Mouse (Mus musculus) heart, embryonic 15.5 days (tissue): ENCODE measurements around the gene Rpl19. TPM values are rescaled to one million over a fixed set of nuclear protein-coding genes. Genes with fewer than 3 reads are reported as not detected.
A peak's percentile ranks its signal among the peaks of the same experiment; 100 is the strongest.

Source experiments
- ATAC-seq: fragments of 200-750 bp; cut with Nextera tagmentation; replicated peaks from 2 replicates; pipeline ENCODE4 v1.8.0; 2017; ENCODE audit warnings: low read depth, moderate TSS enrichment; ENCODE audit not compliant: insufficient number of reproducible peaks, insufficient read depth, low FRiP score
- H3K27ac ChIP-seq: fragments of 300-500 bp; sonication (generic); 2 replicates; pipeline ENCODE4 v1.5.1; 2015; ENCODE audit warnings: mild to moderate bottlenecking, inconsistent platforms
- H3K27me3 ChIP-seq: fragments of 300-500 bp; sonication (generic); 2 replicates; pipeline ENCODE4 v1.6.1; 2015; ENCODE audit warnings: inconsistent platforms
- H3K36me3 ChIP-seq: fragments of 300-500 bp; sonication (generic); 2 replicates; pipeline ENCODE4 v1.6.1; 2015; ENCODE audit warnings: mild to moderate bottlenecking, inconsistent platforms
- H3K4me1 ChIP-seq: fragments of 300-500 bp; sonication (generic); replicated peaks from 2 replicates; pipeline ENCODE4 v1.6.1; 2015; ENCODE audit warnings: inconsistent platforms
- H3K4me2 ChIP-seq: fragments of 300-500 bp; sonication (generic); 2 replicates; pipeline ENCODE4 v1.6.1; 2015; ENCODE audit warnings: inconsistent platforms, mild to moderate bottlenecking, moderate library complexity
- H3K4me3 ChIP-seq: fragments of 300-500 bp; sonication (generic); 2 replicates; pipeline ENCODE4 v1.5.1; 2015; ENCODE audit warnings: mild to moderate bottlenecking, inconsistent platforms
- H3K9ac ChIP-seq: fragments of 300-500 bp; sonication (generic); 2 replicates; pipeline ENCODE4 v1.6.1; 2015; ENCODE audit warnings: mild to moderate bottlenecking, inconsistent platforms
- H3K9me3 ChIP-seq: fragments of 300-500 bp; sonication (generic); replicated peaks from 2 replicates; pipeline ENCODE4 v1.6.1; 2016; ENCODE audit warnings: inconsistent platforms
- WGBS: fragments of 180-500 bp; shearing (Covaris S2); methylation state at CpG from one replicate; pipeline ENCODE4 v1.1.7; 2015; ENCODE audit warnings: mixed read lengths; 5-methylcytosine and 5-hydroxymethylcytosine counted together
- polyA plus RNA-seq: library from polyadenylated mRNA; unstranded; fragments of >200 nt; fragmentation: Nextera tagmentation; extraction: Ambion mirVana; gene quantifications from 2 replicates; pipeline ENCODE4 v1.2.1, GENCODE M21; 2015

Rpl19 gene
- polyA plus RNA-seq, 1 experiment from 2014 or later = 601 TPM

- Histone ChIP-seq H3K36me3 (peaks cover 34% of the 10 kb centered on the region), H3K4me3 (peak overlapping the region; percentile 86), H3K4me1 (peaks cover 28% of the 10 kb centered on the region), H3K9me3 (no peaks in the 10 kb centered on the region), H3K27ac (peak overlapping the region; percentile 92), H3K4me2 (peak overlapping the region; percentile 77), H3K27me3 (no peaks in the 10 kb centered on the region), H3K9ac (peak overlapping the region; percentile 75)
- ATAC-seq = no peak
- WGBS = 7% methylated on average over 15 of the region's 15 CpGs
These were observed 301 bp upstream of the Rpl19 start for GRCm38 (mm10) chr11:98026248-98026569.

- Histone ChIP-seq H3K4me3 (peak overlapping the region; percentile 86), H3K9ac (peak overlapping the region; percentile 99), H3K27me3 (no peaks in the 10 kb centered on the region), H3K36me3 (peaks cover 35% of the 10 kb centered on the region), H3K9me3 (no peaks in the 10 kb centered on the region), H3K27ac (peak overlapping the region; percentile 92), H3K4me2 (peak overlapping the region; percentile 77), H3K4me1 (peaks cover 23% of the 10 kb centered on the region)
- WGBS = under 1% methylated on average over 18 of the region's 18 CpGs
- no peak for ATAC-seq
These were observed 783 bp downstream of the Rpl19 start for GRCm38 (mm10) chr11:98027297-98027688.

- peak overlapping the region; percentile 99 for H3K9ac ChIP-seq
- H3K4me3 ChIP-seq = peak overlapping the region; percentile 86
- H3K4me1 ChIP-seq = peaks cover 23% of the 10 kb centered on the region
- H3K27me3 ChIP-seq = no peaks in the 10 kb centered on the region
- 12% methylated on average over 7 of the region's 7 CpGs for WGBS
- H3K27ac ChIP-seq = peak overlapping the region; percentile 92; the same call in 1 of the 2 replicates
- H3K9me3 ChIP-seq = no peaks in the 10 kb centered on the region
- peaks cover 35% of the 10 kb centered on the region for H3K36me3 ChIP-seq
- peak overlapping the region; percentile 77 for H3K4me2 ChIP-seq
- no peak for ATAC-seq
These were observed 1.3 kb downstream of the Rpl19 start for GRCm38 (mm10) chr11:98027785-98028184.

DNA sequence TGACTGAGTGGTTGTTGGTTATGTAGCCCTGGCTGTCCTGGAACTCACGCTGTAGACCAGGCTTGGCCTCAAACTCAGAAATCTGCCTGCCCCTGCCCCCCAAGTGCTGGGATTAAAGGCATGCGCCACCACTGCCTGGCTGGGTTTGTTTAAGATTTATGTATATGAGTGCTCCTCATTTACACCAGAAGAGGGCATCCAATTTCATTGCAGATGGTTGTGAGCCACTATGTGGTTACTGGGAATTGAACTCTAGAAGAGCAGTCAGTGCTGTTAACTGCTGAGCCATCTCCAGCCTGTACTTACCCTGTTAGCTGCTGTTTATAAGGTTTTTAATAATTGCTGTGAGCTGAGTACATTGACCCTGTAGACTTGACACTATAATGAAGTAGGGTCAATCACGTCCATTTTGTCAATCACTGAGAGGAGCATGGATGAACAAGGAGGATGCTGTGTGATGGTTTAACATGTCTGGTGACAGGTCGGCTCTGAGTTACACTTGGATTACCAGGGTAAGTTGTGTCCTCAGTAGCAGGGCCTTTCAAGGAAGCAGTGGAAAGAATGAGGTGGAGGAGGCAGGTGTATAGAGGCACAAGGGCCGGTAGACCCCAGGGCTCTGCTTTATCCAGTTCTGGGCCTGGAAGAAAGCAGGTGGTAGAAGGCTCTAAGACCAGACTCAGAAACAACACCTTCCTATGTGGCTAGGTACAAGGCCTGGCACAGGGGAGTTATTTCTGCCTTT is 4.4 kb downstream of the Rpl19 start:
- H3K4me3 ChIP-seq = no peak overlapping the region
- H3K4me2 ChIP-seq = no peak overlapping the region
- H3K9ac ChIP-seq = no peak overlapping the region
- H3K9me3 ChIP-seq = no peaks in the 10 kb centered on the region
- peaks cover 3% of the 10 kb centered on the region; the same call in 1 of the 2 replicates for H3K27me3 ChIP-seq
- peak overlapping the region; percentile 28; the same call in 1 of the 2 replicates for H3K27ac ChIP-seq
- peaks cover 35% of the 10 kb centered on the region for H3K36me3 ChIP-seq
- no peak for ATAC-seq
- peaks cover 17% of the 10 kb centered on the region for H3K4me1 ChIP-seq
- WGBS = 61% methylated on average over 5 of the region's 5 CpGs

DNA sequence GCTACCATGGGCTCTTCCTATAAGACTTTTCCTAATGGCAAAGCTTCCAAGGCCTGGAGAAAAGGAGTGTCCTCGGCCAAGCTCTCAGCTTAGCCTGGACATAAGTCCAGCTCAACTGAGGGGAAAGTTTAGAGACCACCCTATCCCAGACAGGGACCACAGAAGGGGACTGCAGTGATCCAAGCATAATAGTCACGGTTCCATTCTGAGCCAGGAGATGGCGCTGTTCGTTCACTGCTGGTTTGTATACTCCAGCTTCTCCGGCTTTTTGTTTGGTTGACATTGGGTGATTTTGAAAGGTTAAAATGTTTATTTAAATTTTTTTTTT is 4.9 kb downstream of the Rpl19 start:
- H3K4me2 ChIP-seq = no peak overlapping the region
- peak overlapping the region; percentile 43; the same call in 1 of the 2 replicates for H3K27ac ChIP-seq
- H3K9me3 ChIP-seq = no peaks in the 10 kb centered on the region
- no peak for ATAC-seq
- H3K9ac ChIP-seq = no peak overlapping the region
- H3K36me3 ChIP-seq = peaks cover 35% of the 10 kb centered on the region
- peaks cover 3% of the 10 kb centered on the region; the same call in 1 of the 2 replicates for H3K27me3 ChIP-seq
- peaks cover 19% of the 10 kb centered on the region for H3K4me1 ChIP-seq
- WGBS = 1% methylated on average over 5 of the region's 5 CpGs
- no peak overlapping the region for H3K4me3 ChIP-seq

DNA sequence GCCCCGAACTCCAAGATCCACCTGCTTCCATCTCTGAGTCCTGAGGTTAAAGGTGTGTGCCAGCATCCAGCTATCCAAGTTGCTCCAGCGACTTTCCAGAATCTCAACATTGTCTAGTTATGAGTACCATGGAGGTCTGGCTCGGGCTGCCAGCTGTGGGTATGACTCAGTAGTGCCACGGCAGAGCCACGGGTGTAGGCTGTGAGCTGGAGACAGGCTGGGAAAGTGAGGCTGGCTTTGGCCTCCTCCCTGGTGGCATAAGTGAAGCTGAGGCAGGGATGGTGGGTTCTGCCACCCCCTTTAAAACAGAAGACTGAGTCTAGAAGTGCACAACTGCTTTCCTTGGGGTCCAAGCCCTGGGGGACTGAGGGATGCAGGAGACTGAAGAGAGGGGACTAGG is 7.6 kb downstream of the Rpl19 start:
- no peaks in the 10 kb centered on the region for H3K9me3 ChIP-seq
- no peak overlapping the region for H3K4me3 ChIP-seq
- no peak overlapping the region for H3K9ac ChIP-seq
- ATAC-seq = no peak
- 85% methylated on average over 5 of the region's 5 CpGs for WGBS
- H3K4me1 ChIP-seq = peaks cover 15% of the 10 kb centered on the region
- H3K4me2 ChIP-seq = no peak overlapping the region
- H3K36me3 ChIP-seq = peaks cover 22% of the 10 kb centered on the region
- H3K27me3 ChIP-seq = peaks cover 17% of the 10 kb centered on the region
- no peak overlapping the region for H3K27ac ChIP-seq

GRCm38 (mm10) chr11:98034840-98035239 is 8.3 kb downstream of the Rpl19 start:
- Histone ChIP-seq H3K4me2 (no peak overlapping the region), H3K9me3 (no peaks in the 10 kb centered on the region), H3K27me3 (peaks cover 17% of the 10 kb centered on the region), H3K27ac (no peak overlapping the region), H3K9ac (no peak overlapping the region), H3K4me1 (peaks cover 15% of the 10 kb centered on the region), H3K4me3 (no peak overlapping the region), H3K36me3 (peaks cover 15% of the 10 kb centered on the region)
- ATAC-seq = no peak
- WGBS = 65% methylated on average over 4 of the region's 4 CpGs

DNA sequence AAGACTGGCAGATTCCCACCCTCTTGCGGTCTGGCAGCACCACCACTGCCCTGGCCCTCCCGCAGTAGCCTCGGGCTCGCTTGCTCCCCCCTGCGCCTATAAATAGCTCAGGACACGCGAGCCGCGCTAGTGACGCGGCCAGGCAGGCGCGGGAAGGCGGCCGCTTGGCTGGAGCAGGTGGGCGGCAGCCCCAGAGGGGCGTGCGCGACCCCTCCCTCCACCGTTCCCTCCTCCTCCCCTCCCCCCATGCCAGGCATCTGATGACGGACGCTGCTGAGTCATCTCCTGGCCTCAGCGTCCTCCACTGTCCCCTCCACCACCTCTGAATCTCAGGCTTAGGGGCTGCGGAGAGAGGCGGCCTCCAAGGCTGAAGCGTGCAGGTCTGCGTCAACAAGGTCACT is 9.5 kb downstream of the Rpl19 start:
- no peaks in the 10 kb centered on the region for H3K9me3 ChIP-seq
- H3K9ac ChIP-seq = peak overlapping the region; percentile 20; the same call in 1 of the 2 replicates
- H3K27me3 ChIP-seq = peaks cover 17% of the 10 kb centered on the region
- WGBS = 0% methylated on average over 26 of the region's 27 CpGs
- H3K4me3 ChIP-seq = peak overlapping the region; percentile 39
- peak overlapping the region; percentile 70 for H3K4me2 ChIP-seq
- H3K4me1 ChIP-seq = peaks cover 15% of the 10 kb centered on the region
- peak overlapping the region; percentile 24; the same call in 1 of the 2 replicates for H3K27ac ChIP-seq
- peaks cover 3% of the 10 kb centered on the region; the same call in 1 of the 2 replicates for H3K36me3 ChIP-seq
- ATAC-seq = peak; percentile 71

DNA sequence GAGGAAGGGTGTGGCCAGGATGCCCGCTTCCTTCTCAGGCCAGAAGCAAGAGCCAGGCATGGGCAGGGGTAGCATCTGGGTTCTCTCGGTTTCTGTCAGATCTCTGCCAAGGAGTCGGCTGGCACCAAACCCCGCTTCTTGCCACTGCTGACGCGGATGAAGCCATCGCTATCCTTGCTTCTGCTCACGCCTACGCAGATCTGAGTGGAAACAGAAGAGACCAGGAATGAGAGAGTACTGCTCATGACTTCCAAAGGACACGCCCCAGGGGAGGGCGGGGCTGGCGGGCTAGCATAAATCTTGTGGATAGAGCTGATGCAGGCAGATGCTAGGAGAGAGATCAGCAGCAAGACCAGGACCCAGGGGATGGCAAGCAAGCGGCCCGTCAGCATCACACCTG is 11.4 kb downstream of the Rpl19 start:
- Histone ChIP-seq H3K27me3 (peaks cover 17% of the 10 kb centered on the region), H3K9ac (no peak overlapping the region), H3K36me3 (no peaks in the 10 kb centered on the region), H3K9me3 (no peaks in the 10 kb centered on the region), H3K4me3 (no peak overlapping the region), H3K4me1 (peaks cover 10% of the 10 kb centered on the region), H3K4me2 (no peak overlapping the region), H3K27ac (no peak overlapping the region)
- no peak for ATAC-seq
- 60% methylated on average over 14 of the region's 14 CpGs for WGBS

DNA sequence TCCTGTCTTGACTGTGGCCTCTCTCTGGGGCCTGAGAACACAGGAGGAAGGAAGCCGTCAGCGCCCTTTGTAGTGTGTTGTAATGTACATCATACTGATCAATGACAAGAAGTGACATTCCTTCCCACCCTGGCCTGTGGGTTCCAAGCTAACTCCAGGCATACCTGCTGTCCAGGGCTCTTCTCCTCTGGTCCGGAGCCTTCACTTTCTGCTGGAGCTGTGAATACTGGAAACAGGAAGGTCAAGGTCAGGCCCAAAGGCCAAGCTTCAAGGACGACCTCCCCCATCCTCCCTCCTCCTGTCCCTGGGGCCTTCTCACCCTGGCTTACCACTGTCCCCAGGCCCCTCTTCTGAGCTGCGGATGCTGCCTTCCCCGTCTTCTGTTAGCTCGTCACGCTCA is 14.5 kb downstream of the Rpl19 start:
- H3K4me3 ChIP-seq = no peak overlapping the region
- H3K4me2 ChIP-seq = no peak overlapping the region
- H3K4me1 ChIP-seq = peaks cover 7% of the 10 kb centered on the region
- WGBS = 76% methylated on average over 8 of the region's 8 CpGs
- no peaks in the 10 kb centered on the region for H3K9me3 ChIP-seq
- ATAC-seq = no peak
- peaks cover 14% of the 10 kb centered on the region for H3K27me3 ChIP-seq
- no peak overlapping the region for H3K9ac ChIP-seq
- no peak overlapping the region for H3K27ac ChIP-seq
- no peaks in the 10 kb centered on the region for H3K36me3 ChIP-seq

- Histone ChIP-seq H3K9me3 (no peaks in the 10 kb centered on the region), H3K9ac (no peak overlapping the region)
These were observed 16.2 kb downstream of the Rpl19 start for GRCm38 (mm10) chr11:98042741-98043140.

GRCm38 (mm10) chr11:98044074-98044473 is 17.6 kb downstream of the Rpl19 start:
- ATAC-seq = no peak
- H3K4me3 ChIP-seq = no peak overlapping the region
- 53% methylated on average over 5 of the region's 5 CpGs for WGBS
- no peak overlapping the region for H3K27ac ChIP-seq
- no peaks in the 10 kb centered on the region for H3K36me3 ChIP-seq
- peaks cover 5% of the 10 kb centered on the region; the same call in 1 of the 2 replicates for H3K4me1 ChIP-seq
- H3K4me2 ChIP-seq = no peak overlapping the region
- peaks cover 11% of the 10 kb centered on the region; the same call in 1 of the 2 replicates for H3K27me3 ChIP-seq
- H3K9ac ChIP-seq = no peak overlapping the region
- H3K9me3 ChIP-seq = no peaks in the 10 kb centered on the region

More at GRCm38 (mm10) chr11:98042741-98043140, 16.2 kb downstream of the Rpl19 start:
- no peak overlapping the region for H3K4me3 ChIP-seq
- H3K27me3 ChIP-seq = peaks cover 9% of the 10 kb centered on the region; the same call in 1 of the 2 replicates
- H3K4me1 ChIP-seq = peaks cover 2% of the 10 kb centered on the region; the same call in 1 of the 2 replicates
- ATAC-seq = no peak
- no peak overlapping the region for H3K4me2 ChIP-seq
- H3K36me3 ChIP-seq = no peaks in the 10 kb centered on the region
- H3K27ac ChIP-seq = no peak overlapping the region
- WGBS = 54% methylated on average over 6 of the region's 6 CpGs
